Mouse (Mus musculus): ENCODE measurements around the gene Tcstv3.
"Not testable (repeated sequence)": the region's sequence is repeated elsewhere in the genome, so short reads cannot be mapped to it uniquely, and the experiment has no call there.

The Tcstv3 gene

DNA sequence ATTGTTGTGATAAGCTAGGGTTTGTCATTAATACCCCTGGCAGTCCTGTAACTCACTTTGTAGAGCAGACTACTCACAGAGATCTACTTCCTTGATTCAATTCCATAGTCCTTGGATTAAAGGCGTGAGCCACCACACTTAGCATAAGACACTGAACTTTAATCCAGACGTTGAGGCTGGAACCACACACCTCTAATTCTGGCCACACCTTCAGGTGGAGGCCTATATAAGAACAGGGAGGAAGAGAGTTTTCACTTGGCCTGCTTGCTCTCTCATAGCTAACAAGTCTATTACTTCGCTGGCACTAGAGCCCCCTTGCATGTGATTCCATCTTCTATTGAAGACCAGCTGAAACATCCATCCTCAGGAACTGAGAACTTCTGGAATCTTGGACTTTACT is at the start of gene Tcstv3:
Gene Tcstv3 (plus strand): TSS at position 301 of the 400 bp plus-strand sequence.
- not testable (repeated sequence) for DNase-seq (ENCODE audit: low spot score)

DNA sequence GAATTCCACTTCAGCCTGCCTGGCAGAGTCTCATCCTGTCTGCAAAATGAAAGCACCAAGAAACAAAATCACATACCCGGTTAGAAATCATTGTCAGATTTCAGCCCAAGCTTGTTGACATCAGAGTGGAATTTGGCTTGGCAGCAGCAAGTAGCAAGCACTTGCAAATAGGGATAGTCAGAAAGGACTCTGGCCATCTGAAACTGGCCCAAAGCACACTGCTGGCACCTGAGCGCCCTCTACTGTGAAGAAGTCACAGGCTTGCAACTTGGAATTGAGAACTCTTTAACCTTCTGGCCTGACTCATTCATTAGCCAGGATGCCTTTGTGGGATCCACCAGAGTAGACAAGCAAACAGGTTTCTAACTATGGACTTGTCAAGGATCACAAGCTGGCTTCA is 38.8 kb upstream of the Tcstv3 start:
- DNase-seq (ENCODE audit: low spot score): not testable (repeated sequence)

DNA sequence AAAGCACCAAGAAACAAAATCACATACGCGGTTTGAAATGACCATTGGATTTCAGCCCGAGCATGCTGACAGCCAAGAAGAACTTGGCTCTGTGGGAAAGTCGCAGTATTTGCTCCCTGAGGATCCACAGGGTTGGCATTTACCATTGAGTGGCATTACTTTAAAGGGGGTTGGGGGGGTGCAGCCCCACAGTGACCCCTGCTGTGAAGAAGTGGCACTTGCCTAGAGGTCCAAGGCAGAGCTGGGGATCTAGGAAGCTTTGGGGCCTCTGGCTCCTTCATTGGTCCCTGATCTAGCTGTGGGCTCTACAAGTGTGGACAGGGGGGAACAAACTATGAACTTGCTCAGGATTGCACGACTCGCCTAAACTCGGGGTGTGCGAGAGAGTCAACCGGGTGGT is 37.9 kb upstream of the Tcstv3 start:
- no peak for DNase-seq (ENCODE audit: low spot score)

- DNase-seq (ENCODE audit: low spot score): no peak
Observed at GRCm38 (mm10) chr13:120299324-120299894, 17.3 kb upstream of the Tcstv3 start.

DNA sequence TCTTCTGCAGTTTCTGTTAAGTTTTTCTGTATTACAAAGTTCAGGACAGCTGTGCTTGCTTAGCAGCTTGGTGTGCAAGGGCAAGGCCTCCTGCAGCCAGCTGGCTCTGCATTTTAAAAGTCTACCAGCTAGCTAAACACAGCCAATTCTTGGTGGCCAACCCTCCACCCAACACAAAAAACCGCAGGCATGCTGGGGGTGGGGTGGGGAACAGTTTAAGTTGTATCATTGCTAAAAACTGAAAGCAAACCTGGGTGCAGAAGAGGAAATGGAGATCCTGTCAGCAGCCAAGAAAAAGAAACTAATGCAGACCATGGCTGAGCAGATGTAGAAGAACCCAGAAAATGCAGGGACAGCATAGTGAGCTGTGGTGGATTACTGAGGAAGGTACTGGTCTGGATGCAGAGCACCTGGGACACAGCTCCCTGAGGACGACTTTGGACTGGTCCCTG is 16.7 kb upstream of the Tcstv3 start, which contains the start of gene BC147527:
Gene BC147527 (plus strand): TSS at position 402 of the 452 bp plus-strand sequence.
- DNase-seq (ENCODE audit: low spot score): no peak

DNA sequence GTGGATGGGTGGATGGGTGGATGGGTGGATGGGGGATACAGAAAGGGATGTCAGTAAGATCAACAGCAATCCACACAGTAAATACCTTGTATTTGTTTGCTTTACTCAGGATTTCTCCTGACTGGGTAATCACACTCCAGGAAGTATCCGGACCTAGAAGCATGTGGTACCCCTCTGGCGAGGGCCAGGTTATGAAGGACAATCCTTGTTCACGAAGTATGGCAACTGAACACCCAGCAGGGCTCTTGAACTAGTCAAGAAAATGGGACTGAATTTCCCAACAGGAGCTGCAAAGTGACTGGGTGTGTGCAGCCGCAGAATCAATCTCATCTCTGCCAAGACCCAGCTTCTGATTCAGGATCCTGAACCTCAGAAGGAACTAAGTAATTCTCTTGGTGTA is 15.8 kb upstream of the Tcstv3 start:
- DNase-seq (ENCODE audit: low spot score): no peak

DNA sequence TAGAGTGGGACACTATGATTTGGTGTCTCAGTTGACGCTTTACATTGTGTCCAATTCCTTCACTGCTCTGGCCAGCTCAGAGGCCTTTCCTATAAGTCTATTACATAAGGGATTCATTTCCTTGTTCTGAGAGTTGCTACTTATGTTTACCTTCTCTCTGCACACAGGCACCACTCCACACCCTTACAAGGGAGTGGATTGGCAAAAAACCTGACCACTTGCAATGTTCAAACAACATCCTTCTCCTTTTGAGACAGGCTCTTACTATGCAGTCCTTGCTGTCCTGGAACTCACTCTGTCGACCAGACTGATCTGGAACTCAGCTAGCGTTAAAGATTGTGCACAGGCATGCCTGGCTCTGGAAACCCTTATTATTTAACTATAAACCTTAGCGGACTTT is 5.9 kb upstream of the Tcstv3 start:
- no peak for DNase-seq (ENCODE audit: low spot score)

DNA sequence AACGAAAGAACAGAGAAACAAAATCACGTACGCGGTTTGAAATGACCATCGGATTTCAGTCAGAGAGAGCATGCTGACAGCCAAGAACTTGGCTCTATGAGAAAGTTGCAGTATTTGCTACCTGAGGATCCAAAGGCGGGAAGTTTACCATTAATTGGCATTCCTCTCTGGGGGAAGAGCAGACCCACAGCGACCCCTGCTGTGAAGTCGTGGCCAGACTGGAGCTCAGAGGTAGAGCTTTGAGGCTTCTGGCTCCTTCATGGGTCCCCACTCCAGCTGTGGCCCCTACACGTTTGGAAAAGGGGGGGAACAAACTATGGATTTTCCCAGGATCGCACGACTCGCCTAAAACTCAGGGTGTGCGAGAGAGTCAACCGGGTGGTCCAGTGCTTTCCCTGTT is 3.1 kb upstream of the Tcstv3 start:
- DNase-seq (ENCODE audit: low spot score): no peak

- DNase-seq (ENCODE audit: low spot score): no peak
Observed at GRCm38 (mm10) chr13:120320183-120320582, 3.5 kb downstream of the Tcstv3 start.

- DNase-seq (ENCODE audit: low spot score): no peak
Observed at GRCm38 (mm10) chr13:120320721-120321120, 4.0 kb downstream of the Tcstv3 start.

Measured in testis, postnatal 10 days (tissue).